Mouse (Mus musculus): ENCODE results near the gene Ceacam20. TPM values are rescaled to one million over a fixed set of nuclear protein-coding genes. Genes with fewer than 3 reads are reported as not detected.
"Not testable (repeated sequence)": the region's sequence is repeated elsewhere in the genome, so short reads cannot be mapped to it uniquely, and the experiment has no call there.

The Ceacam20 gene
- not detected for total RNA-seq (2021)
- long read RNA-seq, experiment 1: 0 reads
- long read RNA-seq, experiment 2: 0 reads

DNA sequence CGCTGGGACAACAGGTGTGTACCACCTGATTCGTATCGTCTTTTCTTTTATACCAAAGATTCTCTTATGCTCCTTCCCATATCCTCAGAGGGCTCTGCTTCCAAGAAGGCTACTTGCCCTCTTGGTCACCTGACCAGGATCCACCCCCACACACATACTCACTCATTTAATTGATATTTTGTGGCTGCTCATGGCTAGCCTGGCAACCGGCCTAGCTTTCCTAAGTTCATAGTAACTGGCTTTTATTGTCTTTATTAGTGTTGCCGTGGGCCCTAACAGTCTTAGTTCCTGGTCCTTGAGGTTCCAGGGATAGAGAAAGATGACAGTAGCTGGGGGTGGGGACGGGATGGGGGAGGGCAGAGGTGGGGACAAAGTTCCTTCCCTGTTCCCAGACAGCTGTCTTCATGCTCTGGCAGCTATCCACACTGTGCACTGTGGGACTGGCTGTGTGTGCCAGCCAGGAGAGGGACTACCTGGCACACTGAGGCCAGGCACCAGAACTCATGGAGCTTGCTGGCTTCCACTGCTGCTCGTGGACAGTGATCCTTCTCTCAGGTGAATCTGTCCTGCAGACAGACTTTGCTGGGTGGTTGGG lies at the start of gene Ceacam20:
Gene Ceacam20, plus strand, starts transcription at position 428 of the 595 bp plus-strand sequence.
- Histone ChIP-seq H3K27ac (no peak within 1 kb of the TSS), H3K4me3 (no peak within 1 kb of the TSS)
- DNase-seq (ENCODE audit: low spot score in 2 of 2): no peak
- TF ChIP-seq CTCF (conservative IDR thresholded peaks at IDR 0.05): no peak

DNA sequence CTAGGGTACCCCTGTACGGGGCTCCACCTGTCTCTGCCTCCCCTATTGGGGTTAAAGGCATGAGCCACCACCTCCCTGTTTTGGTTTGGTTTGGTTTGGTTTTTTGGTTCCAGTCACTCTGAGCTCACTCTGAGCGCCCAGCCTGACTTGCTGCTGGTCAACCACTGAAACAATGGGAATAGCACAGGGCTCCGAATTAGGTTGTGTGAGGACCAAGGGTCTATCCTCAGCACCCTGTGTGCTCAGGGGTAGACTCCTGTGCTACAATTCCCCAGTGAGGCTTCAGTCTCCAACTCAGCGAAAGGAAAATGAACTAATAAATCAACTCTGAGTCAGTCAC lies 45.1 kb upstream of the Ceacam20 start:
- DNase-seq (ENCODE audit: low spot score in 2 of 2): no peak
- TF ChIP-seq CTCF (conservative IDR thresholded peaks at IDR 0.05): no peak
- Histone ChIP-seq H3K4me3 (peak overlapping the region; percentile 71), H3K27ac (peak overlapping the region; percentile 91)

DNA sequence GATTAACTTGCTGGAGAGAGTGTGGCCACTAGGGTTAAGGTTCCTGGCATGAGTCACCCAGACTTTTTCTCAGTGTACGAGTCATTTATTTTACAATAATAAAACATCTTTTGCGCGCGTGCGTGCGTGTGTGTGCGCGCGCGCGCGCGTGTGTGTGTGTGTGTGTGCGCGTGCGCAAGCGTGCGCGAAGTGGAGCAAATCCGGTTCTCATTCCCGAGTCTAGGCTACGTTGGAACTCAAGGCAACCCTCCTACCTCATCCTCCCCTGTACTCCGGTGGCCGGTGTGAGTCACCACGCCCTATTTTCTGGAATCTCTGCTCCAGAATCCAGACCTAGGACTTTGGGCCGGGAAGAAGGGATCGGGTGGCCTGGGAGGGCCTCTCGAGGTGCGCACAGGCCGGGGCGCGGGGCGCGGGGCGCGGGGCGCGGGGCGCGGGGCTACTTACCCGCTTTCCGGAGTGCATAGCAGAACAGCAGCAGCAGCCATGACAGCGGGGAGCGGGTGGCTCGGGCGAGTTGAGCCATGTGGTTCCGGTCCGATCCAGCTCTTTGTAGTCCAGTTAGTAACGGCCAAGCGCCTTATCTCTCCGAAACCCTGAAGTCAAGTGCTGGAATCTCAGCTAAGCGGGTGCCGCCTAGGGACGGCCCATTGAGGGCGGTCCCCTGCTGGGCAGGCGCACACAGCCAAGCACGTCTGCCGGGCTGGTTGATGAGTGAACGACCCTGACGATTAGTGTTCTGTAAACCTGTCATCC lies 44.5 kb upstream of the Ceacam20 start, which contains the start of gene Pvr:
Gene Pvr, minus strand, starts transcription at position 655 of the 756 bp plus-strand sequence.
- H3K27ac ChIP-seq: peak within 1 kb of the TSS; percentile 91
- TF ChIP-seq CTCF (conservative IDR thresholded peaks at IDR 0.05): peak; percentile 55
- peak; percentile 76 to 81 for DNase-seq (ENCODE audit: low spot score in 2 of 2)
- peak within 1 kb of the TSS; percentile 71 for H3K4me3 ChIP-seq

DNA sequence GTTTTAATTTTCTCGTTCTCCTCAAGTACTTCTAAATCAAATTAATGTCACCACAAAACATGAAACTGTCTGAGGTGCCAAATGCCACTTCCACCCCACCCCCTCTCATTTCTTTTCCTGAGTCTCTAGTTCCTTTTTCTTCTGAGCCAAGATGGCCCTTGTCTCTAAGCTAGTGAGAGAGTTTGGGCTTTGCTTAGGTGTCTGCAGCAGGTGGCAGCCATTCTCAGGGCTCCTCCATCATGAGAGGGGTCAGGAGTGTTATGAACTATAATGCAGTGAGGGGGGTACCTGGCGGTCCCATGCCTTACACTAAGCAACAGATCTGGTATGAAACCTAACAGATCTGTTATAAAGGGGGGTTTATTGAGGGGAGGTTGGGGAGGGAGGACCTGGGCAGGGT lies 41.9 kb upstream of the Ceacam20 start:
- DNase-seq (ENCODE audit: low spot score in 2 of 2): no peak
- no peak for TF ChIP-seq CTCF (conservative IDR thresholded peaks at IDR 0.05)
- Histone ChIP-seq H3K27ac (no peak overlapping the region), H3K4me3 (no peak overlapping the region)

DNA sequence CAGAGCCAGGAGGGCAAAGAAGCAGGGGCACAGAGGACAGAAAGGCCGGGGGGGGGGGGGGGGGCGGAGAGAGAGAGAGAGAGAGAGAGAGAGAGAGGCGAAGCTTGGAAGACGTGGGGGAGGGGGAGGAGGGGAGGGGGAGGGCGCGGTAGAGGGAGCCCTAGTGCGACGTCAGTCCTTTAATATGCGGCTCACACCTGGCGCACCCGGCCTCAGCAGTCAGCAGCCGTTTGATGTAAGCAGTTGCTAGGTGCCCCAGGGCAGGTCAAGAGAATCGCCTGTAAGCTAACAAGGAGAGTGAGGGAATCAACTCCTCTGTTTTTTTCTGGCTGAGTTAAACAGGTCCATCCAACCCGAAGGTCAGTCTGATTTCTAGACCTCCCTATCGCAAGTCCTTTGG lies 41.4 kb upstream of the Ceacam20 start:
- H3K4me3 ChIP-seq: no peak overlapping the region
- TF ChIP-seq CTCF (conservative IDR thresholded peaks at IDR 0.05): no peak
- H3K27ac ChIP-seq: no peak overlapping the region
- no peak for DNase-seq (ENCODE audit: low spot score in 2 of 2)

DNA sequence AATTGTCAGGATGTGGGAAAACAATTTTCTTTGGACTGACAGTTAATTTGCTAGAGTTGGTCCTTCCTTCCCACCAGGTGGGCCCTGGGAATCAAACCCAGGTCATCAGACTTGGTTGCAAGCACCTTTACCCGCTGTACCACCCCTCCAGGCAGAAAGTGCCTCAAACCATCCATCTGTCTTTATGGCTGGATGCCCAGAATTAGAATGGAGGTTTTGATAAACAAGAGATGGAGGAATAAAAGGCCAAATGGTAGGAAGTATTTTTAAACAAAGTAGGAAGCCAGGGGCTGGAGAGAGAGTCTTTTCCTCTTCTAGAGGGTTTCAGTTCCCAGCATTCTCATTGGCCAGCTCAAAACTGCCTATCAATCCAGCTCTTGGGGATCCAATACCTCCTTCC lies 39.8 kb upstream of the Ceacam20 start:
- peak overlapping the region; percentile 61 for H3K27ac ChIP-seq
- no peak overlapping the region for H3K4me3 ChIP-seq
- no peak for TF ChIP-seq CTCF (conservative IDR thresholded peaks at IDR 0.05)
- peak; percentile 44 to 49 for DNase-seq (ENCODE audit: low spot score in 2 of 2)

DNA sequence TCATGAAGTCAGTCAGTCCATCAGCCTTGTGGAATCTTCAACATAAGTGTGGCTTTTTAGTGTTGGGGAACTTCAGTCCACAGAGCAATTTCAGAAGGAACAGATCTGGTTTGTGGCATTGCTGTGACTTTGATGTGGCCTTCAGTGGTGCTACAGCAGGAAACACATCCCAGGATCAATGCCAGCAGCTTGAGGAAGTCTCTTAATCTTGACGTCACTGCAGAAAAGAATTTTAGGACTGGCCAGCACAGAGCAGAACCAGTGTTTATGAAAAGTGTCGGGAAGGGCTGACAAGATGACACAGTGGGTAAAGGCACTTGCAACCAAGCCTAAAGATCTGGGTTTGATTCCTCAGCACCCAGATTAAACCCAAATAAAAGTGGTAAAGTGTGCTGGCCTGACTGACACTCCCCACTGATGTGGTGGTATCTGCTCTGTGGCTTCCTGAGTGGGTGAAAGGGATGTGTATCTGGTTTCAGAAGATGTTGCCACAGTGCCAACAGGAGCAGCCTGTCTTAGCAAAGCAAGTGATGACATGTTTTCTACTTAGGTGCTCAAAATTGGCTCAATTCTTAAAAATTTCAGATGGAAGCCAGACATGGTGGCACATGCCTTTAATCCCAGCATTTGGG lies 38.2 kb upstream of the Ceacam20 start:
- H3K27ac ChIP-seq: 0 out of 2 replicates have a peak overlapping the region, but pooled peaks have one; percentile 28
- TF ChIP-seq CTCF (conservative IDR thresholded peaks at IDR 0.05): no peak

DNA sequence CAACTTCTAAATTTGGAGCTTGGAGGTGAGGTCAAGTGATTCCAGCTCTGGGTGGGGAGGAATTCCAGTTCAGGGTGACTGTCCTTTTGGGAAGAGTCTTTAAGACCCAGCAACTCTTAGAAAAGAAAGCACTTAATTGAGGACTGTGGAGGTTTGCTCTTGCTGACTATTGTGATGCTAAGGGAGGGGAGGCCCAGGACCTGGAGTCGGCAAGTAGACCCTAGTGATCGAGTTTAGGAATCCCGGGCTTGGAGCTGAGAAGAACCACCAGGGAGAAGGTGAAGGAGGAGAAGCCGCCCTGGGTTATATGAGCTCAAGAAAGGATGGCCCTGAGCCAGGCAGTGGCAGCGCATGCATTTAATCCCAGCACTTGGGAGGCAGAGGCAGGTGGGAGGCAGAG lies 36.7 kb upstream of the Ceacam20 start:
- no peak overlapping the region for H3K4me3 ChIP-seq
- no peak for TF ChIP-seq CTCF (conservative IDR thresholded peaks at IDR 0.05)
- H3K27ac ChIP-seq: no peak overlapping the region
- DNase-seq (ENCODE audit: low spot score in 2 of 2): no peak

More for the DNA sequence above, 38.2 kb upstream of the Ceacam20 start:
- H3K4me3 ChIP-seq: no peak overlapping the region
- DNase-seq (ENCODE audit: low spot score in 2 of 2): no peak

DNA sequence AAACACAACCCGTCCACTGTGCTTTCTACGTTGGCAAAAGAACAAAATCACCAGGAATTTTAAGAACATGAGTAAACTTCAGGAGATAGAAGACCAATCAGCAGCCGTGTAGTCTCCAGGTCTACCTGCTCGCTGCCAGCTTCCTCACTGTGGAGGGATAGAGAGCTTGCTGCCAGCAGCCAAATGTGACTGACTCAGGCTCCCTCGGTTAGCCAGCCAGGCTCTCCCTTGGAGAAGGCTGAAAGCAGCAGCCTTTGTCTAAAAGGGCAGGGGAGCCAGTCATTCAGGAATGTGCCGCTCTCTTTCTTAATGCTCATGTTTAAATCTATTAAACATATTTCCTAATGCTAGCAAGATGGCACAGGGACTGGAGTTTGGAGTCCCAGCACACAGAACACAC lies 34.7 kb upstream of the Ceacam20 start:
- H3K27ac ChIP-seq; H3K4me3 ChIP-seq; DNase-seq (ENCODE audit: low spot score in 2 of 2): not testable (repeated sequence)

DNA sequence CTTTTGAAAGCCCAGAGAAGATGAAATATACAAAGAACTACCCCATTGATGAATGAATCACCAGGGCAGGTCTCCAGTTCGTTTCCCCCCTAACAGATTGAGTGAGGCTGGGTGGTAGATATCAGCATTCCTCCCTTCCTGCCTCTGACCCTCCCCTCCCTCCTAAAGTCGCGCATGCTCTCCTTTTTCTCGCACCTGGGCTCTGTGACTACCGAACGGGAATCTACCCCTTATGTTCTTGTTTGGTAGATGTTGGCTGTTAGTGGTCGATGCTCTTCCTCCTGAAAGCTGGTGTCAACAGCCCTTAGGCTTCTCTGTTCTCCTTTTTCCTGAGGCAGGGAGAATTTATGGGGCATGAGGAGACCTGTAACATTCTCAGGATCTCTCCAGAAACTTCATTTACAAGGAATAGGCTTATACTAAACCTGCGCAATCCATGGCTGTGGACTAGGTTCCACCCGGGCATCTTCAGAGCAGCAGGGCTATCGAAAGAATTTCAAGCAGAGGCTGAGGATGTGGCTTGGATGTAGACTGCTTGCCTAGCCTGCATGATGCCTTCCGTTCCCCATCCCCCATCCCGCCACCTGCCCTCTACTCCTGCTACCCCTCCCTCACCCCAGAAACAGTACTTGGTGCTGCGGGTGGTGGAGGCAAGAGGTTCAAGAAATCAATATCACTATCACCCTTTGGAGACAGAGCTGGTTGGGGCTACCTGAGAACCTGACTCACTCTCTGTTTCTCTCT lies 32.9 kb upstream of the Ceacam20 start:
- Histone ChIP-seq H3K27ac (no peak overlapping the region), H3K4me3 (no peak overlapping the region)
- TF ChIP-seq CTCF (conservative IDR thresholded peaks at IDR 0.05): no peak
- no peak for DNase-seq (ENCODE audit: low spot score in 2 of 2)

DNA sequence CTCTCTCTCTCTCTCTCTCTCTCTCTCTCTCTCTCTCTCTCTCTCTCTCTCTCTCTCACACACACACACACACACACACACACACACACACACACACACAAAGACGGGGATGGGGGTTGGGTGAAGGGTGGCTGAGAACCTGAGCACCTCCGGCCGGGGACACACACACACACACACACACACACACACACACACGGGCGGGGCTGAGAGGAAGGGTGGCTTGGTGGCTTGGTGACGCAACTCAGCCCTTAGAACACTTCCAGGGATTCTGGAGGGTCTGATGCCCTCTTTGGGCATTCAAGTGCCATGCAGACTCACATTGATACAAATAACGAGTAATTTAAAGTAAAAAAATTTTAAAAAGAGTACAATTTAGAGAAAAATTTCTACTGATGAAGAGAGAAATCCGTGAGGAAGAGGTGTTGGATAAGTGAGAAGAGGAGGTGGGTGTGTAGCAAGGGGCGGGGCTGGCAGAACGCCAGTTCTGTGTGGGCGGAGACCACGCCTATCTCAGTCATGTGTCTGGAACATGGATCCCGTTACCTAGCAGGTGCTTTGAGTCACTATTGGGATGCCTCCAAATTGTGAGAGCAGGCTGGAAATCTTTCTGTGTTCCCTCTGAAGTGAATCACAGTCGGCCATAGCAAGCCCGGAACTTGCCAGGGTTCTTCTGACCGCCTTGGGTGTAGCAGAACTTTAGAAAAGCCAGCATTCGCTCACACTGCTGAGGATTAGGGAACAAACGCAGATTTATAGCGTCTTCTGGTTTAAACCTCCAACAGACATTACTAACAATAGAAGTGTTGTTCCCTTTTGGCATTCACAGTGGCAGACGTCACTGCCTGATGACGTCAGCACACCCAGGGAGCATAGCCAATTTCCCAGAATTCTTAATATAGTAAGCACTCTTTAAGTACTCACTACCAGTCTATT lies 32.1 kb upstream of the Ceacam20 start:
- Histone ChIP-seq H3K4me3 (peak overlapping the region; percentile 43), H3K27ac (peak overlapping the region; percentile 79)
- DNase-seq (ENCODE audit: low spot score in 2 of 2): peak; percentile 76 to 80
- TF ChIP-seq CTCF (conservative IDR thresholded peaks at IDR 0.05): no peak
